Mouse (Mus musculus) intestine, embryonic 16.5 days (tissue): Measurements from ENCODE around the gene Btbd35f20. TPM values are rescaled to one million over a fixed set of nuclear protein-coding genes. Genes with fewer than 3 reads are reported as not detected.
"Not testable (repeated sequence)": the region's sequence is repeated elsewhere in the genome, so short reads cannot be mapped to it uniquely, and the experiment has no call there.

ENCODE experiments used
- ATAC-seq: fragments of 200-750 bp; cut with Nextera tagmentation; 2 replicates; pipeline ENCODE4 v1.8.0; 2017; ENCODE audit warnings: moderate TSS enrichment, moderate library complexity
- H3K27ac ChIP-seq: fragments of 300-500 bp; sonication (generic); 2 replicates; pipeline ENCODE4 v1.5.1; 2014; ENCODE audit warnings: mild to moderate bottlenecking, low read length
- H3K27me3 ChIP-seq: fragments of 300-500 bp; sonication (generic); replicated peaks from 2 replicates; pipeline ENCODE4 v1.6.1; 2014; ENCODE audit warnings: low read length, control low read depth, mixed read lengths; ENCODE audit not compliant: control insufficient read depth, insufficient read depth
- H3K36me3 ChIP-seq: fragments of 300-500 bp; sonication (generic); 2 replicates; pipeline ENCODE4 v1.6.1; 2014; ENCODE audit warnings: low read length, control low read depth; ENCODE audit not compliant: control insufficient read depth, insufficient read depth
- H3K4me1 ChIP-seq: fragments of 300-500 bp; sonication (generic); 2 replicates; pipeline ENCODE4 v1.6.1; 2014; ENCODE audit warnings: low read length, control low read depth, mixed read lengths; ENCODE audit not compliant: control insufficient read depth, insufficient read depth
- H3K4me2 ChIP-seq: fragments of 300-500 bp; sonication (generic); 2 replicates; pipeline ENCODE4 v1.6.1; 2014; ENCODE audit warnings: low read depth, low read length, control low read depth
- H3K4me3 ChIP-seq: fragments of 300-500 bp; sonication (generic); 2 replicates; pipeline ENCODE4 v1.5.1; 2014; ENCODE audit warnings: mild to moderate bottlenecking, low read length
- H3K9ac ChIP-seq: fragments of 300-500 bp; sonication (generic); 2 replicates; pipeline ENCODE4 v1.6.1; 2014; ENCODE audit warnings: low read depth, low read length
- H3K9me3 ChIP-seq: fragments of 300-500 bp; sonication (generic); 2 replicates; pipeline ENCODE4 v1.6.1; 2016; ENCODE audit warnings: low read length, control low read depth; ENCODE audit not compliant: control insufficient read depth
- WGBS: fragments of 180-500 bp; shearing (Covaris S2); extraction: QIAGEN DNeasy Blood & Tissue Kit; methylation state at CpG from one replicate; pipeline ENCODE4 v1.1.7; 2014; 5-methylcytosine and 5-hydroxymethylcytosine counted together
- polyA plus RNA-seq: library from polyadenylated mRNA; unstranded; fragments of >200 nt; fragmentation: Nextera tagmentation; extraction: Ambion mirVana; gene quantifications from 2 replicates; pipeline ENCODE4 v1.2.1, GENCODE M21; 2015

The Btbd35f20 gene
- polyA plus RNA-seq, result not detected in 2 replicates

DNA sequence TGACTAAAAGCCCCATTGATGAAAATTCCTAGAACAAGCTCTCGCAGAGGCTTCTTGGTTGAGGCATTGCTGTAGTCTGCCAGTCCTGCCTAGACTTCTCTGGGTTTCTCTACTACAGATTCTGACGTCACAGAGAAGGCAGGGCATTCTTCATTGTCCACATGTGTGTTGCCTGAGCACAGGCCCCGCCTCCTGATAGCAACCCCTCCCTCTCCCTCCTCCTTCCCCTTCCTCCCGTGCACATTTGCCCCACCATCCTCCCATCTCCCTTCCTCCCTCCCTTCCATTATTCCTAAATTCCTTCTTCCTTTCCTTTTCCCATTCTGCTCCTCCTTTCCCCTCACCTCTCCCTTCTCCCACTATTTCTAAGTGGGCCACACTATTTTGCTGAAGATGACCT is at the start of gene Btbd35f20:
Btbd35f20 (minus strand) TSS at position 101 of the 400 bp plus-strand sequence.
- WGBS, result no CpG with 5 or more reads among the region's 4 CpGs
- H3K4me2 ChIP-seq, H3K4me3 ChIP-seq, ATAC-seq, H3K27ac ChIP-seq, H3K36me3 ChIP-seq, H3K27me3 ChIP-seq, H3K9me3 ChIP-seq, H3K4me1 ChIP-seq, H3K9ac ChIP-seq: not testable (repeated sequence)

Other genes starting within 250 kb of the Btbd35f20 start
- gene Btbd35f28, start 94.7 kb downstream of the Btbd35f20 start, polyA plus RNA-seq, result not detected in 2 replicates
- not detected in 2 replicates for gene Btbd35f17, start 79.4 kb upstream of the Btbd35f20 start, polyA plus RNA-seq